Mouse (Mus musculus) brain, adult 2 months (tissue): ENCODE results near the gene Krt20.

ENCODE experiments used
- DNase-seq: peaks from one replicate; pipeline ENCODE4 v3.0.0; 2011; ENCODE audit warnings: low read depth, low spot score

Krt20 gene

GRCm38 (mm10) chr11:99437972-99438371 lies at the start of gene Krt20:
Gene Krt20, minus strand, starts transcription at chr11:99438150.
- no peak for DNase-seq

- DNase-seq = no peak
Observed at GRCm38 (mm10) chr11:99474981-99475380, 37.0 kb upstream of the Krt20 start.

GRCm38 (mm10) chr11:99473433-99473832 lies 35.5 kb upstream of the Krt20 start:
- no peak for DNase-seq

GRCm38 (mm10) chr11:99472405-99472804 lies 34.5 kb upstream of the Krt20 start:
- DNase-seq = peak; percentile 76

- no peak for DNase-seq
Observed at GRCm38 (mm10) chr11:99471946-99472345, 34.0 kb upstream of the Krt20 start.

- no peak for DNase-seq
Observed at GRCm38 (mm10) chr11:99469228-99469627, 31.3 kb upstream of the Krt20 start.

- DNase-seq = no peak
Observed at GRCm38 (mm10) chr11:99468566-99468965, 30.6 kb upstream of the Krt20 start.

- DNase-seq = peak; percentile 81
Observed at GRCm38 (mm10) chr11:99466316-99466715, 28.4 kb upstream of the Krt20 start.

GRCm38 (mm10) chr11:99464836-99465235 lies 26.9 kb upstream of the Krt20 start:
- DNase-seq = peak; percentile 91

- peak; percentile 88 for DNase-seq
Observed at GRCm38 (mm10) chr11:99463155-99463554, 25.2 kb upstream of the Krt20 start.

- no peak for DNase-seq
Observed at GRCm38 (mm10) chr11:99461736-99462135, 23.8 kb upstream of the Krt20 start.

- no peak for DNase-seq
Observed at GRCm38 (mm10) chr11:99458887-99459286, 20.9 kb upstream of the Krt20 start.

- no peak for DNase-seq
Observed at GRCm38 (mm10) chr11:99454759-99455158, 16.8 kb upstream of the Krt20 start.

GRCm38 (mm10) chr11:99454044-99454443 lies 16.1 kb upstream of the Krt20 start:
- no peak for DNase-seq

- DNase-seq = no peak
Observed at GRCm38 (mm10) chr11:99448769-99449168, 10.8 kb upstream of the Krt20 start.

GRCm38 (mm10) chr11:99441220-99441619 lies 3.3 kb upstream of the Krt20 start:
- no peak for DNase-seq

GRCm38 (mm10) chr11:99439465-99439864 lies 1.5 kb upstream of the Krt20 start:
- DNase-seq = no peak

- no peak for DNase-seq
Observed at GRCm38 (mm10) chr11:99436625-99437024, 1.3 kb downstream of the Krt20 start.

- DNase-seq = peak; percentile 74
Observed at GRCm38 (mm10) chr11:99430670-99431069, 7.3 kb downstream of the Krt20 start.

- no peak for DNase-seq
Observed at GRCm38 (mm10) chr11:99422159-99422558, 15.8 kb downstream of the Krt20 start, which contains the start of gene Krt12. Gene Krt12, minus strand, starts transcription at chr11:99422259.

- DNase-seq = peak; percentile 59
Observed at GRCm38 (mm10) chr11:99420586-99420985, 17.4 kb downstream of the Krt20 start.

- no peak for DNase-seq
Observed at GRCm38 (mm10) chr11:99417819-99418218, 20.1 kb downstream of the Krt20 start.

GRCm38 (mm10) chr11:99416902-99417301 lies 21.0 kb downstream of the Krt20 start:
- peak; percentile 92 for DNase-seq

GRCm38 (mm10) chr11:99414463-99415147 lies 23.3 kb downstream of the Krt20 start:
- no peak for DNase-seq
